Mouse (Mus musculus) heart, embryonic 12.5 days (tissue): ENCODE data around the gene Atf5. TPM values are rescaled to one million over a fixed set of nuclear protein-coding genes. Genes with fewer than 3 reads are reported as not detected.
A peak's percentile ranks its signal among the peaks of the same experiment; 100 is the strongest.

ENCODE experiments used
- ATAC-seq: fragments of 200-750 bp; cut with Nextera tagmentation; 2 replicates; pipeline ENCODE4 v1.8.0; 2017; ENCODE audit warnings: moderate TSS enrichment, moderate library complexity; ENCODE audit not compliant: insufficient number of reproducible peaks, low FRiP score
- H3K27ac ChIP-seq: fragments of 300-500 bp; sonication (generic); 2 replicates; pipeline ENCODE4 v1.5.1; 2016; ENCODE audit warnings: mild to moderate bottlenecking, moderate library complexity; ENCODE audit not compliant: poor library complexity, severe bottlenecking
- H3K27me3 ChIP-seq: fragments of 300-500 bp; sonication (generic); replicated peaks from 2 replicates; pipeline ENCODE4 v1.6.1; 2016; ENCODE audit warnings: mild to moderate bottlenecking, moderate library complexity
- H3K36me3 ChIP-seq: fragments of 300-500 bp; sonication (generic); 2 replicates; pipeline ENCODE4 v1.6.1; 2016; ENCODE audit warnings: mild to moderate bottlenecking, moderate library complexity
- H3K4me1 ChIP-seq: fragments of 300-500 bp; sonication (generic); replicated peaks from 2 replicates; pipeline ENCODE4 v1.6.1; 2016; ENCODE audit warnings: mild to moderate bottlenecking
- H3K4me2 ChIP-seq: fragments of 300-500 bp; sonication (generic); 2 replicates; pipeline ENCODE4 v1.6.1; 2016; ENCODE audit warnings: mild to moderate bottlenecking, moderate library complexity
- H3K4me3 ChIP-seq: fragments of 300-500 bp; sonication (generic); 2 replicates; pipeline ENCODE4 v1.5.1; 2016; ENCODE audit warnings: mild to moderate bottlenecking
- H3K9ac ChIP-seq: fragments of 300-500 bp; sonication (generic); 2 replicates; pipeline ENCODE4 v1.6.1; 2016; ENCODE audit warnings: mild to moderate bottlenecking, moderate library complexity
- H3K9me3 ChIP-seq: fragments of 300-500 bp; sonication (generic); replicated peaks from 2 replicates; pipeline ENCODE4 v1.6.1; 2016; ENCODE audit warnings: mild to moderate bottlenecking, moderate library complexity
- whole genome bisulfite sequencing: fragments of 180-500 bp; shearing (Covaris S2); methylation state at CpG from one replicate; pipeline ENCODE4 v1.1.7; 2016; 5-methylcytosine and 5-hydroxymethylcytosine counted together
- polyA plus RNA-seq: library from polyadenylated mRNA; unstranded; fragments of >200 nt; fragmentation: Nextera tagmentation; extraction: Ambion mirVana; gene quantifications from 2 replicates; pipeline ENCODE4 v1.2.1, GENCODE M21; 2016

Gene Atf5
- polyA plus RNA-seq, 1 experiment from 2014 or later: 2.6 TPM

DNA sequence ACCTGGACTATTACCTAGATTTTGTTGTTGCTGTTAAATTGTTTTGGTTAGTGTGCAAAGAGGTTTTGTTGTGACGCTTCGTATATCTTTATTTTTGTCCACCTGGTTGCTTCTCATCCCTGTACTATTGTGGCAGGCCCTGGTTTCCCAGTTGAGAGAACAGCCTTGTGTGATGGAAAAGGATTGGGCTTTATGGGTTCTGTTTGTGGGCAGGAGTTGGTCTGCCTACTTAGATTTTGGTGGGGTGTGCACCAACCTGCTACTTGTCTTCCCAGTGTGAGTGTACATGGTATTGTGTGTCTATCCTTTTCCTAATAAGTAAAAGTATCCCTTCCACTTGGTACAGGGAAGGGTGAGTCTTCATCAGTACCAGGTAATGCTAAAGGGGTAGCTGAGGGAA is 2.9 kb upstream of the Atf5 start:
- peak overlapping the region; percentile 89 for H3K4me2 ChIP-seq
- H3K36me3 ChIP-seq: 0 out of 2 replicates have a peak, but pooled peaks cover 3% of the 10 kb centered on the region
- H3K27me3 ChIP-seq: no peaks in the 10 kb centered on the region
- H3K4me1 ChIP-seq: peaks cover 77% of the 10 kb centered on the region
- no peak for ATAC-seq
- H3K9me3 ChIP-seq: no peaks in the 10 kb centered on the region
- WGBS: 90% methylated on average over 2 of the region's 2 CpGs
- H3K4me3 ChIP-seq: peak overlapping the region; percentile 24; the same call in 1 of the 2 replicates
- H3K27ac ChIP-seq: no peak overlapping the region
- no peak overlapping the region for H3K9ac ChIP-seq

DNA sequence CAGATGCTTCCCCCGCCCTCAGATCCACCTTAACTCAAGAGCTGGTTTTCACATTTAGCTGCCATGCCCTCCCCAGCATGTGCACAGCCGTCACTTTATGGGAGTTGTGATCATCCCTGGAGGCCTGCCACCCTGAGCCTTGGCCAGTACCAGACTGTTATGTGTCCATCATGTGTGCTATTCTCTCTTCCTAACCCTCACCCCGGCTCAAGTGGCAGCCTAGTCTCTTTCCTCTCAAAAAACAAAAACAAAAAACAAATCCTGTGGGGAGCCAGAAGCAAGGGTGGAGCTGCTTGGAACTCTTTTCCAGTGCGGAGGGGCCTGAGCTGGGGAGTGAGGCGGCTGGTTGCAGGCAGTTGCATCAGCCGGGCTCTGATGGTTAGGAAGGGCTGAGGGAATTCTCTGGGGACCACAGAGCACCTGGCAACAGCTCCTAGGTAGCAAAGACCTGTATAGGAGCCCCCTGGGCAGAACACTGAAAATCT is 2.3 kb upstream of the Atf5 start:
- Histone ChIP-seq H3K9me3 (no peaks in the 10 kb centered on the region), H3K36me3 (peaks cover 8% of the 10 kb centered on the region; the same call in 1 of the 2 replicates), H3K4me1 (peaks cover 71% of the 10 kb centered on the region), H3K4me2 (peak overlapping the region; percentile 89), H3K4me3 (peak overlapping the region; percentile 24), H3K27me3 (no peaks in the 10 kb centered on the region), H3K27ac (0 out of 2 replicates have a peak overlapping the region, but pooled peaks have one; percentile 23), H3K9ac (peak overlapping the region; percentile 63)
- WGBS: 45% methylated on average over 6 of the region's 6 CpGs
- ATAC-seq: no peak

- ATAC-seq: no peak
- H3K9ac ChIP-seq: peak overlapping the region; percentile 98
- peaks cover 64% of the 10 kb centered on the region for H3K4me1 ChIP-seq
- H3K4me2 ChIP-seq: peak overlapping the region; percentile 89
- H3K4me3 ChIP-seq: peak overlapping the region; percentile 90
- H3K36me3 ChIP-seq: peaks cover 14% of the 10 kb centered on the region; the same call in 1 of the 2 replicates
- no peaks in the 10 kb centered on the region for H3K9me3 ChIP-seq
- 0 out of 2 replicates have a peak overlapping the region, but pooled peaks have one; percentile 99 for H3K27ac ChIP-seq
- WGBS: 19% methylated on average over 2 of the region's 2 CpGs
- no peaks in the 10 kb centered on the region for H3K27me3 ChIP-seq
Observed at GRCm38 (mm10) chr7:44818164-44818563, 1.7 kb upstream of the Atf5 start.

- peak overlapping the region; percentile 99 for H3K27ac ChIP-seq
- ATAC-seq: no peak
- no peaks in the 10 kb centered on the region for H3K27me3 ChIP-seq
- H3K9me3 ChIP-seq: no peaks in the 10 kb centered on the region
- whole genome bisulfite sequencing: 16% methylated on average over 3 of the region's 3 CpGs
- H3K4me3 ChIP-seq: peak overlapping the region; percentile 90
- H3K36me3 ChIP-seq: peaks cover 18% of the 10 kb centered on the region; the same call in 1 of the 2 replicates
- H3K9ac ChIP-seq: peak overlapping the region; percentile 98
- H3K4me2 ChIP-seq: peak overlapping the region; percentile 89
- H3K4me1 ChIP-seq: peaks cover 58% of the 10 kb centered on the region
Observed at GRCm38 (mm10) chr7:44817441-44817840, 983 bp upstream of the Atf5 start.

DNA sequence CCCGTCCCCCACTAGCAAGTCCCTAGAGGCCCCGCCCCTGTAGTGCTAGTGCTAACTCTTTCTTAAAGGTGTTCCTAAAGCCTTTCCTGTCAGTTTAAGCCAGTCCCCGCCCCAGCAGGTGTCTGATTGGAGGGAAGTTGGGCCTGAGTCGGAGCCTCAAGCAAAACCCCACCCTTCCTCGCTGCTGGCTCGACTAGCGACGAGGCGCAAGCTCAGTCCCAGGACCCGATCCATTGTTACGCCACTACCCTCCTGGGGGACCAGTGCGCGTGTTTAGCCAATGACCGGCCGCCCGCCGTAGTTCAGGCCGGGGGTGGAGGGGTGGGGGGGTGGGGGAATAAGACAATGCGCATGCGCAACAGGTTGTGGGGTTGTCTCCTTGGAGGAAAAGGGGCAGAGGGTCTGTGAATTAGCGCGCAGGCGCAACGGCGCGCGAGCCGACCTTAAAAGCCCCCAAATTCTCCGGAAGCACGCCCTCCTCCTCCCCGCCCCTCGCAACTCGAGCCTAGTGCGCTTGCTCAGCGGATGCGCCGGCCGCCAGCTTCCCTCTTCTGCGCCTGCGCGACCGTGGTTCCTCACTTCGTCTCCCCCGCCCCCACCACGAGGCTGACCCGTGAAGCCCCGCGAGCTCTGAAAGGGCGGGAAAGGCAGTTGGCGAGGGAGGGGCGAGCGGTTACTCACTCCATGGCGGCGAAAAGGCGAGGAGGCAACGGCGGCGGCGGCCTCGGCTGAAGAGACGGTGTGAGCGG is 563 bp downstream of the Atf5 start, which contains the start of the genes Nup62 and Il4i1:
Nup62 (plus strand) TSS at position 368 of the 749 bp plus-strand sequence.
Il4i1 (plus strand) TSS at position 667 of the 749 bp plus-strand sequence.
- peak; percentile 92 for ATAC-seq
- peak within 1 kb of the TSS; percentile 89 for H3K4me2 ChIP-seq
- H3K27ac ChIP-seq: peak within 1 kb of the TSS; percentile 99
- peaks cover 45% of the 10 kb centered on the region for H3K4me1 ChIP-seq
- peak within 1 kb of the TSS; percentile 90 for H3K4me3 ChIP-seq
- H3K9me3 ChIP-seq: no peaks in the 10 kb centered on the region
- peaks cover 33% of the 10 kb centered on the region for H3K36me3 ChIP-seq
- WGBS: under 1% methylated on average over 60 of the region's 62 CpGs
- no peaks in the 10 kb centered on the region for H3K27me3 ChIP-seq
- peak within 1 kb of the TSS; percentile 98 for H3K9ac ChIP-seq

DNA sequence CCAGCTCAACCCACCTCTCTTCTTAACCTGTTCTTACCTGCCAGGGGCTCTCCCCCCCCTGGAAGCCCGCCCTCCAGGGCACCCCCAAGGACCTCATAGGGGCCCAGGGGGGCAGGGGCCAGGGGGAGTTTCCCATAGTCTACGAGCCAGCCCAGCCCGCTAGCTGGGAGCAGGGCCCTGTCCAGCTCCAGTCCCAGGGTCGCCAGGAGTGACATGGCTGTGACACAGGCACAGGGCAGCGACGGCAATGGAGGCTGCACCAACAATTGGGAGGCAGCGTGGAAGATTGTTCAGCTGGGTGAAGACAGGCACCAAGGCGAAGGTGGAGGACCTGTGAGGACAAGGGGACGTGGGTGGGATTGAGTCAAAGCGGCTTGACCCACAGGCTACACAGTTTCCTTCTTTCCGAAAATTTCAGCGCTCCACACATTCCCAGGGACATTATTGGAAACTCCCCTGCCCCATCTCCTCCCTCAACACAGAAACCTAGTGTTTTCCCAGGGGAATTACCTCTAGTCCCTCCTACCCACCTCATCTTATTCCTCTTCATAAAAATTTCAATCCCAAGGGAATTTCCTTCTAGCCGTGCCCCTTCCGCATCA is 1.4 kb downstream of the Atf5 start:
- H3K9me3 ChIP-seq: no peaks in the 10 kb centered on the region
- H3K9ac ChIP-seq: peak overlapping the region; percentile 64
- H3K4me3 ChIP-seq: peak overlapping the region; percentile 90
- peaks cover 36% of the 10 kb centered on the region for H3K4me1 ChIP-seq
- 34% methylated on average over 14 of the region's 14 CpGs for WGBS
- H3K4me2 ChIP-seq: peak overlapping the region; percentile 89
- H3K27me3 ChIP-seq: no peaks in the 10 kb centered on the region
- peak overlapping the region; percentile 99 for H3K27ac ChIP-seq
- ATAC-seq: no peak
- peaks cover 34% of the 10 kb centered on the region for H3K36me3 ChIP-seq

DNA sequence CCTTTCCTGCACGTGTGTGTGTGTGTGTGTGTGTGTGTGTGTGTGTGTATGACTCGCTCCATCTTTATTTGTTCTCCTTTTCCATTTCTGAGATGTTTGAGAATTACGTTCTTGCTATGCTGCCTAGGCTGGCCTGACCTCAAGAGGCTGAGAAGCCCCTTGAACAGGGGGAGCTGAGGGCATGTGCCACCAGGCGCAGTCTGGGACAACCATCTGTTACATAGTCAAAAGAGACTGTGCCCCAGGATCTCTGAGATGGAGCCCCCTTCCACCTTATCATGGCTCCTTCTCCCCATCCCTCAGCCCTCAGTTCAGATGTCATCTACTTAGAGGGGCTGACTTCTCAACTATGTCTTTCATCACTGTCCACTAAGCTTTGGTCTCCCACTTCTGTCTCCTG is 2.0 kb downstream of the Atf5 start:
- ATAC-seq: no peak
- Histone ChIP-seq H3K4me1 (peaks cover 30% of the 10 kb centered on the region), H3K27me3 (no peaks in the 10 kb centered on the region), H3K4me3 (no peak overlapping the region), H3K9ac (no peak overlapping the region), H3K36me3 (peaks cover 34% of the 10 kb centered on the region), H3K4me2 (peak overlapping the region; percentile 89; the same call in 1 of the 2 replicates), H3K9me3 (no peaks in the 10 kb centered on the region), H3K27ac (no peak overlapping the region)
- 83% methylated on average over 4 of the region's 4 CpGs for WGBS

DNA sequence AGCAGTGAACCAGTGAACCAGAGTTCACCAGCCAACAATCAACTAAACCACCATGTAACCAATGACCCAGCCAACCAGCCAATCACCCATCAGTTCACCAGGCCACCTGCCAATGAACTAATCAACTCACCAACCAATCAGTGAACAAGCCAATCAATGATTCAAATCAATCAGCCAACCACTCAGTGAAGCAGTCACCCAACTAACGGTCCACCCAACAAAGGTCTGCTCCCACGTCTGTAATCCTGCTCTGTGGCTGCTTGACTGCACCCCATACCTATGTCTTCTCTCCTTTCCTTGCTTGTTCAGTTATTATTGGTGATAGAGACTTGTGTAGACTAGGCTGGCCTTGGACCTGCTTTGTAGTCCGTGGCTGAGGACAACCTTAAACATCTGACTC is 2.5 kb downstream of the Atf5 start:
- H3K27ac ChIP-seq: no peak overlapping the region
- H3K9me3 ChIP-seq: no peaks in the 10 kb centered on the region
- H3K4me1 ChIP-seq: peaks cover 26% of the 10 kb centered on the region
- H3K36me3 ChIP-seq: peaks cover 34% of the 10 kb centered on the region
- no peaks in the 10 kb centered on the region for H3K27me3 ChIP-seq
- no peak for ATAC-seq
- no peak overlapping the region for H3K9ac ChIP-seq
- no peak overlapping the region for H3K4me3 ChIP-seq
- WGBS: 90% methylated on average over 3 of the region's 3 CpGs
- no peak overlapping the region for H3K4me2 ChIP-seq

DNA sequence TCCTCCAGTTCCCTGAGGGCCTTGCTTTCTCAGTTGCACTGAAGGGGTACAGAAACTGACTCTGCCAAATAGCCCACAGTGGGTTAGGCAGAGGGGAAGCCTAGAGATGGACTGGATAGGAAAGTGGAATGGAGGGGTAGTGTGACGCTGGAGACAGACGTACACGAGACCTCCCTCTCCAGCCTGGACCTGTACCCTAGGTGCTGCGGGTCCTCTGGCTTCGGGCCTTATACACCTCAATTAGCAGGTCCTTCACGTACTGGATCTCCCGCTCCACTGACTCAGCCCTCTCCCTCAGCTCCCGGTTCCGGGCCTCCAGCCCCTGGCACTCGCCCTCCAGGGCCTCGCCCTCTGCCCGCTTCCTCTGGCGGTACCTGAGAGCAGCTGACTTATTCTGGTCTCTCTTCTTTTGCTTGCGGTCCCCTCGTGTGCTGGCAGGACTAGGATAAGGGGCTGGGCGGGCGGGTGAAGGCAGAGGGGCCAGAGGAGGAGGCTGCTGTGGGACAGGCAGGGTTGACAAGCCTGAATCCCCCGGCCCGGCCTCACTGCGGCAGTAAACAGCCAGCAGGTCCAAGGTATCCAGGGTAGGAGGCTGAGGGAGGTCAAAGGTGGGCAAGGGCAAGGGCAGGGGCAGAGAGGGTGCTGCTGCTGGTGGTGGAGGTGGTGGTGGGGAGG is 3.7 kb downstream of the Atf5 start:
- no peak for ATAC-seq
- Histone ChIP-seq H3K36me3 (peaks cover 34% of the 10 kb centered on the region), H3K4me3 (no peak overlapping the region), H3K27ac (no peak overlapping the region), H3K4me2 (no peak overlapping the region), H3K9me3 (no peaks in the 10 kb centered on the region), H3K9ac (no peak overlapping the region), H3K4me1 (peaks cover 14% of the 10 kb centered on the region), H3K27me3 (no peaks in the 10 kb centered on the region)
- WGBS: 86% methylated on average over 20 of the region's 20 CpGs

DNA sequence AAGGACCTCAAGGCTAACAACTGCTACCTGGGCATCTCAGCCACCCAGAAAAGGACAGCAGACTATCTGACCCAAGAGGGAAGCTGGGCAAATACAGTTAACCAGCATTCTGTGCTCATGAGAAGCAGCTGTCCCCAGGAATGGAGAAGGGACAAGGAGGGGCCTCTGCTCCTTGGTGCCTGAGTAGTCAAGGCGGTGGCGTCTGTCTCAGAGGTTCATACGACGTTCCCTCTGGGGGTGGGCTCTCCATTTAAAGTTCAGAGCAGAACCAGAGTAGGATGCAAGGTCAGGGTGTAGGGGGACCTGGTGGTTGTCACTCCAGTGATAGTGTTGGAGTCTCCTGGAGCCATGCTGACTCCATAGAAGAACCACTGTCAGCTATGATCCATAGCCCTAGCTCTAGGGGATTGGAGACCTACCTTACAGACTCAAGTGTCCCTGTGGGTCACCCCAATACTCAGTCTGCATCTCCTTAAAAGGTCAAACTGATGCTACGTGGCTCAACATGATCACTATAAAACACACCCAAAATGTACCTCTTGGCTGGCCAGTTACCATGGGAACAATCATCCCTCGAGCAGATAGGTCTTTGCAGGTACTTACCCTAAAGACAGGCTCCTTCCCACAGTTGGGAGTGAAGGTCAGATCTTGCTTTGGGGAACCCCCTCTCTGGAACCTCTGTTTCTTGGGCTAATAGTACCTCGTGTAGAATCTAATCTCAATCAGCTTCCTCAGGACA is 5.5 kb downstream of the Atf5 start:
- Histone ChIP-seq H3K4me3 (no peak overlapping the region), H3K9ac (no peak overlapping the region), H3K27ac (no peak overlapping the region), H3K36me3 (peaks cover 34% of the 10 kb centered on the region), H3K4me1 (peaks cover 8% of the 10 kb centered on the region), H3K4me2 (no peak overlapping the region), H3K27me3 (no peaks in the 10 kb centered on the region), H3K9me3 (no peaks in the 10 kb centered on the region)
- 81% methylated on average over 7 of the region's 7 CpGs for WGBS
- ATAC-seq: no peak
